Mouse (Mus musculus) 416B (cell line): ENCODE measurements around the gene Arih1.

Source experiments
- DNase-seq: peaks from one replicate; pipeline ENCODE4 v3.0.0; 2011; ENCODE audit warnings: low read depth

Arih1 gene

DNA sequence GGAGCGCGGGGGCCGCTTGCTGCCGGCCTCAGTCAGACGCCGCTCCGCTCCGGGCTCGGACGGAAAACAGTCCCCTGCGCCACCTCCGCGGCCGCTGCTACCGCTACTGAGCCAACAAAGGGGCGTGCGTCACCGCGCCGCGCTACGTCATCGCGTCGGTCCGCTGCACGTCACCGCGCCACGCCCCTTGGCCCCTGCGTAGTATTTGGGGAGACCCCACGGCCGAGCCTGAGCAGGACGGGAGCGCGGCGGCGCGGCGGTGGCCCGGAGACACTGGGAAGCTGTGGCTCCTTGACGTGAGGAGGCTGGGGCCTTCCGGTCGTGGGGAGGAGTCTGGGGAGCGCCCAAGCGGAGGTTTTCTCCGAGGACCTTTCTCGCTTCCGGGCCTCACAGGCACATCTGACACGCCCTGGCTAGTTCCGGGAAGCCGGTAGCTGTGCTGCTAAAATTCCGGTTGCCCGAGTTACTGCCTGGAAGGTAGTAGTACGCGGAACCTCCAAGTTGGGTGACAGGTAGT is at the start of gene Arih1:
TSS of gene Arih1 (minus strand) at position 70 of the 517 bp plus-strand sequence.
- DNase-seq: peak; percentile 98

DNA sequence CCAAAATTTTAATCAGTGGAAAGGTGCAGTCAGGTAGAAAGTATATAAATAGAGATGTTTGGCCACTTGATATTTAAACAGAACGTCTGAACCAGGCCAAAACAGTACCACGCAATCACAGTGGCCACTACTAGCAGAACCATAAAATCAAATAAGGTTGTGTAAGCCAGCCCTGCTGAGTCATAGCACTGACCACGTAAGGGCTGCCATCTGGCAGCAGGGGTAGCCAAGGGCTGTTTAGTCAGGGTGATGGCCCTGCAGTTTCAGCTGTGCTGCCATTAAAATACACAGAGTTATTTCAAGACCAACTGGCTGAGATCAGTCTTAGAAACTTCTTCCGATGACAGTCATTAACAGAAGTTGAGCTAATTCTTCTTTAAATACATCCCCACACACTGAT is 47.5 kb upstream of the Arih1 start:
- DNase-seq: peak; percentile 86

DNA sequence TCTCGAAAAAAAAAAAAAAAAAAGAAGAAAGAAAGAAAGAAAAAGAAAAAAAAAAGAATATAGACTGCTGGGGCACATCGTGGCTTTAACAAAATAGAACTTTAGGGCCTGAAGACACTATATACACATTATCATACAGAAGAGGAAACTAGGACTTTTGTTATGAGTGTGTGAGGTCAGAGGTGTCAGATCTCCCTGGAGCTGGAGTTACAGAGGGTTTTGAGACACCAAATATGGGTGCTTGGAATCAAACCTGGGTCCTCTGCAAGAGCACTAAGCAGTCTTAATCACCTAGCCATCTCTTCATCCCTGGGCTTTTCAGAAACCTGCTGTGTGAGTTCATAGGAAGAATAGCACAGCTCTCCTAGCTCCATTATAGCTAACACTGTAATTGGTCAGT is 47.0 kb upstream of the Arih1 start:
- no peak for DNase-seq

DNA sequence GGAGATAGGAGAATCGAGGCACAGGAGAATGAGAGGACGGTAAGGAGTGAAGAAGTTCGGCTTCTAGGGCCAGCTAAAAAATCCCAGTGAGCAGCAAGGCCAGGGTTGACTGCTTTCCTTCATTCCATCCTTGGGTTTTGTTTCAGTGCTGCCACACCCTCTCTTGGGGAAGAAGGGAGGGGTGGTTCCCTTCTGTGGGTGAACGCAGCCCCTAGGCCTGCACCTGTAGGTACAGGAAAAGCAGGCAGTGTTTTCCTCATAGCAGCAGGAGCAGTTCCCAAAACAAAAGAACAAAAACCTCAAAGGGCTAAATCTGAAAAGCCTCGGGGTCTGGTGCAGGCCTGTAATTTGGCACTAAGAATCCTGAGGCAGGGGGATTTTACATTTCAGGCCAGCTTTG is 45.2 kb upstream of the Arih1 start:
- DNase-seq: no peak

DNA sequence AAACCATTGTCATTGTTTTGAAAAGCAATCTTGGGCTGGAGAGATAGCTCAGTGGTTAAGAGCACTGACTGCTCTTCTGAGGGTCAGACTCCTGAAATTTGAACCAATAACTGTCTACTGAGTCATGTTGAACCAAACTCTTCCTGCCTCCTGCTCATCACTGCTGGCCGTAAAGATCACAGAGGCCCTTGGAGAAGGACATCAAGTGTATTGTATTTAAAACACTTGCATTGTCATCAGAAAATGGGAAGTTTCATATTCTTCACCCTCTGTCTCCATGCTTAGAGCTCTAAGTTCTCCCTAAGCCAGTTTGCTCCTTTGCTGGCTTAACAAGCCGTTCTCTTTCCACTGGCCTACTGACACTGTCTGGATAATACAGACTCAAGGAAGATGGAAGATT is 41.9 kb upstream of the Arih1 start:
- DNase-seq: peak; percentile 65

DNA sequence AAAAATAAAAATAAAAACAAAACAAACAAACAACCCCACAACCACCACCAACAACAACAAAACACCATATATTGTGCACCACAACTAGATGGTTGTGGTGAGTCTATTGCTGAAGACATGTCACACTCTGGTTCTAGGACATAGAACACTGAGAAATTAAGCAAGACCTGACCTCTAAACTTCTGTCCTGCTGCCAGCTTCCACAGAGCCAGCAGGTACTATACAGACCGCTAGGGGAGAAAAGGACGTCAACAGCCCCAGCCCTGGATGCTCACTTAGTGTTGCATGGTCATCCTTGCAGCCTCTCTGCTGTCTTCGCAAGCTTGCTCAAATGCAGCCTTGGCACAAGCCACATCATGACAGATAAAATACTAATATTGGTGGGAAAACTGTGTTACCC is 41.2 kb upstream of the Arih1 start:
- no peak for DNase-seq

DNA sequence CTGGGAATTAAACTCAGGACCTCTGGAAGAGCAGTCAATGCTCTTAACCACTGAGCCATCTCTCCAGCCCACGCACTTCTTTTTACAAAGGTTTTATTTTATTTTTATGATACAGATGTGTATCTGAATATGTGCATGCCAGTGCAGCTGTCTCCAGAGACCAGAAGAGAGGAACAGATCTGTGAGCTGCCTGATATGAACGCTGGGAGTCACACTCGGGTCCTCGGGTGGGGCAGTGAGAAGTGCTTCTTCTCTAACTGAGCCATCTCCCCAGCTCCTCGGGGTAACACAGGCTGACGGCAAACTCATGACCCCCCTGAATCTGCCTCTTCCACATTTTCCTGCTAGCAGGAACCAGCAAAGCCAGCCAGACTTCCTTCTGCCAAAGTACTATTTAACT is 40.3 kb upstream of the Arih1 start:
- DNase-seq: no peak

DNA sequence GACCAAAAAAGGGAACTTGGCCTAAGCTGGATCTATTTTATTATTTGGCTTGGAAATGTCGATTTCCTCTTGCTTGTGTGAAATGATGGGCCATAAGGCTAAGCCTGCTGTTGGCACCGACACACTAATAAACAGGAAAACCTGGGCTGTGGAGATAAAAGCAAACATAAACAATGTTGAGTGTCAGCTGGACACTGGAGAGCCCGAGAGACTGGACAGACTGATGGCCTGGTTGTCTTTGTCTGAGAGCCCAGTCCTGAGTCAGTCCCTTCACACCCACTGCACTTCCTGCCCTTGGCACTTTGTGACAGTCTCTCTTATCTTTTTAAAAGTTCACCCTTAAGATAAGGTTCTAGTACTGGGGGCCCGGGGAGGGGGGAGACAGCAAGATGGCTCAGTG is 36.5 kb upstream of the Arih1 start:
- DNase-seq: peak; percentile 68

DNA sequence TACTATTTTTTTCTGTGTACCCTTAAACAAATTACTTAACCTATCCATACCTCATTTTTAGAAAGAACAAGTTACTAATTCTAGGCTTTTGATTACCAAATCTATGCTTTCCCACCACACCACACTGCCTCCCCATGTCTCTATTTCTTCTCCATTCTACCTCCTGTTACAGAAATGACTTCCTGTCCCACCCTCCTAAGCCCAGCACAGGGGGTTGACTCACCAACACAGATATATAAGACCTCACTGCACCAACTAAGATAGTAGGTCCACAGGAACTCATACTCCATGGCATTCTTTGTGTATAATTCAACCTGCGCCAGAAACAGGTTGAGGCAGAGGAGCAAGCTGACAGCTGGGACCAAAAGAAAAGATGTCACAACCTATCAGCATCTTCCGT is 33.0 kb upstream of the Arih1 start:
- peak; percentile 60 for DNase-seq

DNA sequence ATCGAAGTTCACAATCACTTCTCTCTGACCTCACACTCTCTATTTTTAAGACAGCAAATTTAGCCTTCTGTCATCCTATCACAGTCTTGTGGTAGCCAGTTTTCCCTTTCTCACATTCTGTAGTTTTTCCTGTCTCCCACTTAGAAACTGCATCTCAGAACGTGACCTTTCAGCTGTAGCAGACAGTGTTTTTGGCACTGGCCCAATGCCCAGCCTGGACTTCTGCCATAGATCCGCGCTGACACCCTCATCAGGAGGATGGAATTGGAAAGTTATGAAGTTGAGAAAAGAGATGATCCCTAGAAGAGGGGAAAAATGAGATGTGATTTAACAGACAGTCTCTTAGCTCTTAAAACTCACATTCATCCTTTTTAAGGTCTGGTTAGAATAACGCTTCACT is 32.6 kb upstream of the Arih1 start:
- no peak for DNase-seq

DNA sequence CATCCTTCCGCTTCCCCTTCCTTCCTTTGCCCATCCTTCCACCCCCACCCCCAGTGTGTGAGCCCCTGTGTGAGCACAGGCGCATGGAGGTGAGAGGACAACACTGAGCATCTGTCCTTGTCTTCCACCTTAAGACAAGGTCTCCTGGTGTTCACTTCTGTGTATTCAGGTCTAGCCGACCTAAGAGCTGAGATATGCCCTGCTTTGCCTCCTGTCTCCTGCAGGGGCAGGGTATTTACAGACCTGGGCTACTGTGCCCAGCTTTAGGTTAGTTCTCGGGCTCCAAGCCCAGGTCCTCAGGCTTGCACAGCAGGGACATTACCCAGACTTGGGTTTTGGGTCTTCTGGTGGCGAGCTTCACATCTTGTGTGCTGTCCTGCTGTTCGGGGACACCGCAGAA is 30.7 kb upstream of the Arih1 start:
- no peak for DNase-seq

DNA sequence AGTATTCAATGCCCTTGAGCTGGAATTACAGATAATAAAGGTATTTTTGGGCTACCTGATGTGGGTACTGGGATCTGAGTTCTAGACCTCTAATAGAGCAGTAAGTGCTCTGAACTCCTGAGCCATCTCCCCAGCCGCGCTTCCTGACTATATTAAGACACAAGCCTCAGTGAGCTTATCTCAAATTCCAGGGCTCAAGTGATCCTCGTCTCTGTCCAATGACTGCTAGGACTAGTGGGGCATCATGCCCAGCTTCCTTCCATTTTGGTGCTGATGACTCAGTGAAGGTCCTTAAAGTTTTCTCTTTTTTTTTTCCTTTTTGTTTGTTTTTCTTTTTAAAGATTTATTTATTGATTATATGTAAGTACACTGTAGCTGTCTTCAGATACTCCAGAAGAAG is 28.7 kb upstream of the Arih1 start:
- peak; percentile 56 for DNase-seq

DNA sequence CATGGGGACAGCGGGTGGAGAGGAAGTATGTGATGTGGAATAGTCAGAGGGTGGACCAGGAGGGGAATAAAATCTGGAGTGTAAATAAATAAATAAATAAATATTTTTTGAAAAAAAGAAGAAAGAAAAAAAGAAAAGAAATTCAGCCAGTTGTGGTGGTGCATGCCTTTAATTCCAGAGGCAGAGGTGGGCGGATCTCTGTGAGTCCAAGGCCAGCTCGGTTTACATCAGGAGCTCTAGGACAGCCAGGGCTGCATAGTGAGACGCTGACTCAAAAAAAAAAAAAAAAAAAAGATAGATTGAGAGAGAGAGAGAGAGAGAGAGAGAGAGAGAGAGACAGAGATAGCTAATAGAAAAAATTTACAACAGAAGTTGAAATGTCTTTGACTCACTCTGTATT is 26.0 kb upstream of the Arih1 start:
- no peak for DNase-seq

DNA sequence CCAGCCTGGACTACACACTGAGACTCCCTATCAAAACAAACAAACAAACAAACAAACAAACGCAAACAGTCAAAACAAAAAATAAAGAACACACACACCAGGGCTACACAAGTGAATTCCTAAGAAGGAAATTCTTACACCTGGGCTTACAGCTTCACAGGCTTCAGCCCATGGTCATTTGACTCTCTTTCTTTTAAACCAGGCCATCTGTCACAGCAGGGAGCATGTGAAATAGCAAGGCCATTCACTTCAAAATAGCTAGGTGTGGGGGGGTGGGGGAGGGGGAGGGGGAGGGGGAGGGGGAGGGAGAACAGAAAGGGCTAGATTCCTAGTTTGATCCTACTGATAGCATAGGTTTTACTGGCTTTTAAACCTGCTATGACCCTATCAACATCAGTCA is 21.7 kb upstream of the Arih1 start:
- no peak for DNase-seq

DNA sequence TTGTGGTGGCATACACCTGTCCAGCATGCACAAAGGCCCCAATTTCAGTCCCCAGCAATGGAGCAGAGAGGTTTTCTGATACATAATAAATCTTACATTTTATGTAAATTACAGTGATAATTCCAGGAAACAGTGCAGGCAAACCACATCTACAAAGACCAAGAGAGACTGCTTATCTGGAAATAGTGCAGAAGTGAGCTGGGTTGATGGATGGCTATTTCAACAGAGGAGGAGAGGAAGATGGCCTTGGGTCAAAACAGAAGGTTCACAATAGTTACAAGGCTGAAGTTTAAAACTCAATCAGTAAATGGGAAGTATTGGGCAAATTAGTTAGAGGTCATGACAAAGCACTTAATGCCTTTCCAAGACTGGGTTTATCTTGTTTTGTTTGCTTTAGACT is 913 bp upstream of the Arih1 start:
- peak; percentile 37 for DNase-seq

DNA sequence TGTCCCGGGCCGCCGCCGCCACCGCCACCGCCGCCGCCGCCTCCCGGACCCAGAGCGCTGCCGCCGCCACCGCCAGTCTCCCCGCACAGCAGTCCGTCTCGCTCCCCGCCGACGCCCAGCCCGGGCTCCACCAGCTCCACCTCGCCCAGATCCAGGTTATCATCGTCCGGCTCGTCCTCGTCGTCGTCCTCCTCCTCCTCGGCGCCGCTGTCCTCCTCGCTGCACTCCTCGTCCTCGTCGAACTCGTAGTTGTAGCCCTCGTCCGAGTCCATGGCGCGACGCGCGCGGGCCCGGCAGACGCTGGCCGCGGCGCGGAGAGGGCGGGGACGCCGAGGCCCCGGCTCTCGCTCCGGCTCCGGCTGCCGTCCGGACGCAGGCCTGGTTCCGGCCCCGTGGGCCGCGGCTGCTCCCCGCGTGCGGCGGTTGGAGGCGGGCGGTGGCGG is 321 bp downstream of the Arih1 start:
- DNase-seq: peak; percentile 29

DNA sequence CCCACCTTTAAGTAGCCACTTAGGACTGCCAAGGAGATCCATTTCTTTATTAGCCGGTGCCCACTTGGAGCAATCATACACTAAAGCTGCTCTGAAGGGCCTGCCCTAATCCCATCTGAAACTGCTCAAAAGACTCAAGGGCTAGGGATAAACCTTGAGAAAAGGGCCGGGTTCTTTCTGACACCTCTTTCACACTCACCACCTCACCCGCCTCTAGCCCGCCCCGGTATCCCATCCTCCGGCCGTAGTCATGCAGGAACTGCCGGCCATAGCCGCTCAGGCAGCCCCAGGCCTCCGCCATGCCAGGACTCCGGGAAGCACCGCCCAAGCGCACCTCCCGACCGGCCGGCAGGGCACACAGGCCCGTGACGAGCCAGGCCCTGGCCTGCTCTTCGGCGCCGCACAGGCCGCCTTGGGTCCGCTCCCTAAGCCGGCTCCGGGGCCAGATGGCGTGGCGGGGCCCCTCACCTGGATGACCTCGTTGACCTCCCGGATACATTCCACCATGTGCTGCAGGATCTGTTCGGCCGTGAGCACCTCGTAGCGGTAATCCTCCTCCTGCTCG is 825 bp downstream of the Arih1 start:
- DNase-seq: peak; percentile 56

DNA sequence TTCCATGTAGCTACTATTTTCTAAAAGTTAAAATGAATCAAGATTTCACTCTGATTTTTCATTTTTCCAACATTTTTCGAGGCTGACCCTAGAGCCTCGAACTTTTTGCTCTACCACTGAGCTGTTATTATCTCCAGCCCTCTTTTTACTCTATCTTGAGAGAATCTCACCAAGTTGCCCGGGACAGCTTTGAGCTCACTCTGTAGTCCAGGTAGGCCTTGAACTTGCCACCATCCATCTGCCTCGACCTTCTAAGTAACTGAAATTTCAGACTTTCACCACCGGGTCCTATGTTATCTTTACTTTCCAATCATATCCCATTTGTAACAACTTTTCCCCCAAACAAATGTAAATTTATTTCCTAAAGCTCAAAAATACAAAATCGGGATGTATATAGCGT is 1.7 kb downstream of the Arih1 start:
- DNase-seq: no peak

DNA sequence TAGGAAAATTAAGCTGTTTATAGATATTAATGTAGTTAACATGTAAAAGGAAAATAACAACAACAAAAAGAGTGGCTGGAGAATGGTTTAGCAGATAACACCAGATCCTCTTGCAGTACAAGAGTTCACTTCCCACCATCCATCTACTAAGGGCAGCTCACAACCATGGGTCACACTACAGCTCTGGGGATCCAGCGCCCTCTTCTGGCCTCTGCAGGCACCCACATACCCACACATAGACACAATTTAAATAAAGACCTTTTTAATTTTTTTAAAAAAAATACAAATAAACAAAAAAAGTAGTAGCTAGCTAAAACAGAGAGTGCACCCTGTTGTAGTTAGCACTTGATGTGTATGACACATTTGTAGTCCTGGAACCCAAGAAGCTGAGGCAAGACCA is 4.0 kb downstream of the Arih1 start:
- DNase-seq: peak; percentile 82

DNA sequence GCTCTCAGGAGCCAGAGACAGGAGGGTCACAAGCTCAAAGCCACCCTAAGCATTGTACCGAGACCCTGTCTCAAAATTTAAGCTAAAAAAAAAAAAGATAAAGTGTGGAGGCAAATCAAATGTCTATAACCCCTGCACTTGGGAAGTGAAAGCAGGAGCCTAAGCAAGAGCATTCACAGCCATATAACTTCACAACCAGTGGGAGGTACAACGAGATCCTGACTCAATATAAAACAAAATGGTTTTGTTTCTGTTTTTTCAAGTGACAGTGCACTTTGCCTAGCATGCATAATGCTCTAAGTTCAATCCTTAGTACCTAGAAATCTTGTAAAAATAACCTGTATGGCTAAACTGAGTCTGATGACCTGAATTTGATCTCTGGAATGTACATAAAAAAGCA is 9.8 kb downstream of the Arih1 start:
- no peak for DNase-seq

DNA sequence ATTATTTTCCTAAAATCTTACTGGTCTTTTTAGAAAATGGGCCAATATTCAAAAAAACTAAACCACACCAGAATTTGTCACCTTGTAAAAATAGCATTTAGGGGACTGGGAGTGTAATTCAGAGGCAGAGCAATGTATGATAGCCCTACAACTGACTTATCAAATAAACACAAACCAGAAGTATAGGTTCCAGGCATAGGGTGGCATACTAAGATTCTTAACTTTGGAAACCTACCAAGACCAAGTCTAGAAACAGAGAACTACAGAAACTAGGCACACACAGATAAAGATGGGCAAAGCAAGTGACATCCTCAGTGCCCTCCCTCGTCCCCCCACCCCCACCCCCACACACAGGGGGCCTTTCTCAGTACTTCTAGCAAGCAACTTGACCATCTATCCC is 11.6 kb downstream of the Arih1 start:
- no peak for DNase-seq

DNA sequence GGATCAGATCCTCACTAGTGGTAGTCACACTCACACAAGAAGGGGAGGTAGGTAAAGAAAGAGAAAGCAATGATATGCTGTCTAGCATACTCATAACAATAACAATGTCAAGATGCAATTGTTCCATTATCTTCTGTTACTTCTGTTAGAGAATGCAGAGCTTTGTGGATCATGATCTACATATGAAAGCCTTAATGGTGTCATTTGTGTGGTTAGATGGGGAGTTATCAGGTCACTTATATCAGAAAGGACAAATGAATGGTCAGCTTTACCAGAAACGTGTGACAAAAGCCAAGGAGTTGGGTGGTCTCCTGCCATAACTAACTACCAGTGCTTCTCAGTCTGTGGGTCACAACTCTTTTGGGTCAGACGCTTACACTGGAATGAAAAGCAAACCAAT is 13.2 kb downstream of the Arih1 start:
- no peak for DNase-seq

DNA sequence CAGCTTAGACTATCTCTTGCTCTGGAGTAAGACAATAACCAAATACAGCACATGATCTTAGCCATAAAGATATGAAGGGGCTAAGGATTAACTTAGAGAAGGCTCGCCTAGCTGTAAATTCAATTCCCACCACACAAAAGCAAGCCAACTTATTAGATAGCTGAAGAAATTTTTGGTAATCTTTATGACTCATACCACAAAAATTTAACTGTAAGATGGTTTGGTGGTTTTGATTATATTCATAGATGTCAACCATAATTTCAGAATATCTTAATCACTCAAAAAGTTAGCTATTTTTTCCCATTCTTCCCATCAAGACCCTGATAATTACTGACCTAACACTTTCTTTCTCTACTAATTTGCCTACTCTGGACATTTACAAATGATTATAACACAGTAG is 17.0 kb downstream of the Arih1 start:
- peak; percentile 61 for DNase-seq

DNA sequence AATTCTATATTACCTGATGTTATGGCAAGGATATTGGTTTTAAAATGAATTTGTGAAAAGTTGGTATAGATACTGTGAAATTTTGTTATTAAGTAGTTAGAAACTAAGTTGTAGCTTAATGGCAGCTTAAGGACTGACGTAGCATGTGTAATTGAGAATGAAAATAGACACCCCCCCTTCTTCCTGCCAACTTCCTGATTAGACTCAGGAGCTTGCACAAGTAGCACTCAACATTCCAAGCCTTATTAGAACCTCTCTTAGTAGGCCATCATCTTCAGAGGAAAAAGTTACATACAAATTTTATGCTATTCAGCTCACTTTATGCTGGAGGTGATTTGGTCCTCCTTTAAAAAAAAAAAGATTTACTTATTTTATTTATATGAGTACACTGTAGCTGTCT is 22.1 kb downstream of the Arih1 start:
- peak; percentile 56 for DNase-seq
